Mouse (Mus musculus): ENCODE measurements around the gene Cyp3a13. TPM values are rescaled to one million over a fixed set of nuclear protein-coding genes. Genes with fewer than 3 reads are reported as not detected.

Cyp3a13 gene
- polyA plus RNA-seq (2015; fragmentation: Nextera tagmentation; extraction: Ambion mirVana) = 0.18 and 0.27 TPM in 2 replicates

GRCm38 (mm10) chr5:137921532-137921931 is at the start of gene Cyp3a13:
Cyp3a13 (minus strand) TSS chr5:137921619.

GRCm38 (mm10) chr5:137962945-137963344 is 41.5 kb upstream of the Cyp3a13 start, which contains the start of gene Gjc3:
Gjc3 (minus strand) TSS chr5:137963098.

GRCm38 (mm10) chr5:137871644-137872380 is 49.6 kb downstream of the Cyp3a13 start, which contains the start of gene Pilrb2:
Pilrb2 (minus strand) TSS chr5:137871815.

GRCm38 (mm10) chr5:137857960-137858710 is 63.3 kb downstream of the Cyp3a13 start, which contains the start of gene Pilrb1:
Pilrb1 (minus strand) TSS chr5:137858106.

Other genes starting within 250 kb of the Cyp3a13 start
- 36.8 and 43.3 TPM in 2 replicates for gene Agfg2, start 236.9 kb downstream of the Cyp3a13 start, polyA plus RNA-seq (2015; fragmentation: Nextera tagmentation; extraction: Ambion mirVana)
- gene Nyap1, start 180.0 kb downstream of the Cyp3a13 start, polyA plus RNA-seq (2015; fragmentation: Nextera tagmentation; extraction: Ambion mirVana) = 0.24 and 0.30 TPM in 2 replicates
- gene Tsc22d4, start 175.9 kb downstream of the Cyp3a13 start, polyA plus RNA-seq (2015; fragmentation: Nextera tagmentation; extraction: Ambion mirVana) = 114 and 132 TPM in 2 replicates
- 28.5 and 28.7 TPM in 2 replicates for gene Ppp1r35, start 142.8 kb downstream of the Cyp3a13 start, polyA plus RNA-seq (2015; fragmentation: Nextera tagmentation; extraction: Ambion mirVana)
- 8.4 and 9.4 TPM in 2 replicates for gene Mepce, start 134.0 kb downstream of the Cyp3a13 start, polyA plus RNA-seq (2015; fragmentation: Nextera tagmentation; extraction: Ambion mirVana)
- 5.6 and 7.4 TPM in 2 replicates for gene Zcwpw1, start 133.8 kb downstream of the Cyp3a13 start, polyA plus RNA-seq (2015; fragmentation: Nextera tagmentation; extraction: Ambion mirVana)
- gene Pilra, start 85.3 kb downstream of the Cyp3a13 start, polyA plus RNA-seq (2015; fragmentation: Nextera tagmentation; extraction: Ambion mirVana) = 16.8 and 27.1 TPM in 2 replicates
- 17.8 and 27.4 TPM in 2 replicates for gene Pilrb1, start 63.5 kb downstream of the Cyp3a13 start, polyA plus RNA-seq (2015; fragmentation: Nextera tagmentation; extraction: Ambion mirVana)
- 25.5 and 39.0 TPM in 2 replicates for gene Pilrb2, start 49.8 kb downstream of the Cyp3a13 start, polyA plus RNA-seq (2015; fragmentation: Nextera tagmentation; extraction: Ambion mirVana)
- gene Gjc3, start 41.5 kb upstream of the Cyp3a13 start, polyA plus RNA-seq (2015; fragmentation: Nextera tagmentation; extraction: Ambion mirVana) = 0.04 TPM in 1 of 2 replicates, not detected in the other
- 0.46 TPM in 1 of 2 replicates, not detected in the other for gene Azgp1, start 59.9 kb upstream of the Cyp3a13 start, polyA plus RNA-seq (2015; fragmentation: Nextera tagmentation; extraction: Ambion mirVana)
- gene Smok3a, start 99.6 kb upstream of the Cyp3a13 start, polyA plus RNA-seq (2015; fragmentation: Nextera tagmentation; extraction: Ambion mirVana) = not detected in 2 replicates
- gene Smok3b, start 99.8 kb upstream of the Cyp3a13 start, polyA plus RNA-seq (2015; fragmentation: Nextera tagmentation; extraction: Ambion mirVana) = not detected in 2 replicates
- not detected in 2 replicates for gene Smok3c, start 131.6 kb upstream of the Cyp3a13 start, polyA plus RNA-seq (2015; fragmentation: Nextera tagmentation; extraction: Ambion mirVana)
- 4.9 and 5.4 TPM in 2 replicates for gene Zkscan1, start 163.5 kb upstream of the Cyp3a13 start, polyA plus RNA-seq (2015; fragmentation: Nextera tagmentation; extraction: Ambion mirVana)
- gene Zscan21, start 195.3 kb upstream of the Cyp3a13 start, polyA plus RNA-seq (2015; fragmentation: Nextera tagmentation; extraction: Ambion mirVana) = 14.2 and 17.9 TPM in 2 replicates
- 6.2 and 7.3 TPM in 2 replicates for gene Zfp113, start 234.1 kb upstream of the Cyp3a13 start, polyA plus RNA-seq (2015; fragmentation: Nextera tagmentation; extraction: Ambion mirVana)
- 124 and 131 TPM in 2 replicates for gene Cops6, start 239.5 kb upstream of the Cyp3a13 start, polyA plus RNA-seq (2015; fragmentation: Nextera tagmentation; extraction: Ambion mirVana)